Mouse (Mus musculus) kidney, adult 2 months (tissue): ENCODE results near the gene Hist1h2aa.

Experiments
- CTCF ChIP-seq: fragments of 200-500 bp; conservative IDR thresholded peaks from 2 replicates; pipeline ENCODE4 v1.5.1; 2011; ENCODE audit warnings: low read depth, mild to moderate bottlenecking, control low read depth, low read length, moderate library complexity, mixed read lengths; ENCODE audit not compliant: insufficient read depth, insufficient read length
- POLR2A ChIP-seq: fragments of 200-500 bp; IDR thresholded peaks from one replicate; pipeline ENCODE4 v1.6.1; 2011; ENCODE audit warnings: low read depth, low read length, control low read depth

- no peak for TF ChIP-seq POLR2A
- TF ChIP-seq CTCF: no peak
These were observed 27.4 kb upstream of the Hist1h2aa start for GRCm38 (mm10) chr13:23906906-23907305.
